ENCODE assay signal across 10 mouse cellular contexts in genomic region chr8:70179082-70179481, GRCm38 (mm10). TPM values are rescaled to one million over a fixed set of nuclear protein-coding genes. Genes with fewer than 3 reads are reported as not detected.
A peak's percentile ranks its signal among the peaks of the same experiment; 100 is the strongest.
DNase-seq lines count a peak whose midpoint lies in the region; ATAC-seq and TF ChIP-seq lines count a peak whose summit lies in the region.
"Had no signal": no experiment of that assay in that cellular context is flagged by ENCODE, and none has a peak within 500 bp of the region (broad histone marks: within the 10 kb centered on the region; RNA-seq: fewer than 3 reads in every experiment).

No protein-coding gene starts in this region.

- no peak for TF ChIP-seq EP300 in ES-Bruce4 (IDR thresholded peaks at IDR 0.05; ENCODE audit: insufficient read depth, low read depth, low read length)

- no peak overlapping the region for H3K4me2 ChIP-seq in intestine, postnatal 0 days (replicated peaks; ENCODE audit: low read depth)

- ATAC-seq in intestine, postnatal 0 days = peak; percentile 58
- no peak for ATAC-seq in monocyte, adult 5-6 weeks (replicated peaks; ENCODE audit: insufficient number of reproducible peaks, low FRiP score, low TSS enrichment, poor library complexity, severe bottlenecking)

- peaks cover 2% of the 10 kb centered on the region for H3K36me3 ChIP-seq in ES-Bruce4 (ENCODE audit: control insufficient read depth, insufficient read depth, low read length, poor library complexity, severe bottlenecking)
- H3K36me3 ChIP-seq in intestine, postnatal 0 days (ENCODE audit: control insufficient read depth, insufficient read depth) = peaks cover 53% of the 10 kb centered on the region

- H3K9ac ChIP-seq in ES-Bruce4 (ENCODE audit: low read depth, poor library complexity, severe bottlenecking) = no peak overlapping the region
- no peak overlapping the region for H3K9ac ChIP-seq in intestine, postnatal 0 days (ENCODE audit: low read depth, low read length)

- H3K9me3 ChIP-seq in ES-Bruce4 (replicated peaks; ENCODE audit: control insufficient read depth, insufficient read depth, low read length, poor library complexity, severe bottlenecking) = no peaks in the 10 kb centered on the region
- no peaks in the 10 kb centered on the region for H3K9me3 ChIP-seq in intestine, postnatal 0 days (ENCODE audit: control insufficient read depth)

- H3K4me3 ChIP-seq in left cerebral cortex, adult 2 months = no peak overlapping the region
- H3K4me3 ChIP-seq in ES-Bruce4 (ENCODE audit: low read depth, low read length) = no peak overlapping the region
- H3K4me3 ChIP-seq in intestine, postnatal 0 days (ENCODE audit: low read depth, low read length) = no peak overlapping the region

- intact Hi-C loops in left cerebral cortex, adult 2 months (cut with DNase I) = no loop called here
- intact Hi-C loops in left cerebral cortex, postnatal 36 days (cut with DNase I) = no loop called here

- H3K27me3 ChIP-seq in ES-Bruce4 (ENCODE audit: control insufficient read depth, insufficient read depth, low read length, poor library complexity, severe bottlenecking) = no peaks in the 10 kb centered on the region
- H3K27me3 ChIP-seq in intestine, postnatal 0 days (replicated peaks; ENCODE audit: control insufficient read depth, insufficient read depth, low read length) = no peaks in the 10 kb centered on the region

- no peak overlapping the region for H3K27ac ChIP-seq in left cerebral cortex, adult 2 months
- H3K27ac ChIP-seq in ES-Bruce4 (ENCODE audit: insufficient read depth, low read length) = no peak overlapping the region
- H3K27ac ChIP-seq in intestine, postnatal 0 days (ENCODE audit: low read depth, low read length) = no peak overlapping the region

- TF ChIP-seq POLR2A in ES-Bruce4 (IDR thresholded peaks at IDR 0.05; ENCODE audit: insufficient read depth, low read length) = no peak

- 96% methylated on average over 4 of the region's 4 CpGs for WGBS in intestine, postnatal 0 days

- peak; percentile 49 for TF ChIP-seq CTCF in left cerebral cortex, adult 2 months (IDR thresholded peaks at IDR 0.05)
- peak; percentile 43 for TF ChIP-seq CTCF in ES-Bruce4 (IDR thresholded peaks at IDR 0.05; ENCODE audit: low read depth, low read length)
- peak; percentile 80 for TF ChIP-seq CTCF in intestine, postnatal 0 days (IDR thresholded peaks at IDR 0.05; ENCODE audit: low read depth)

- peaks cover 3% of the 10 kb centered on the region for H3K4me1 ChIP-seq in ES-Bruce4 (ENCODE audit: control insufficient read depth, insufficient read depth, low read length)
- H3K4me1 ChIP-seq in intestine, postnatal 0 days (replicated peaks; ENCODE audit: control insufficient read depth, insufficient read depth, low read length) = no peaks in the 10 kb centered on the region

- no peak for DNase-seq in left cerebral cortex, adult 2 months (ENCODE audit: extremely low spot score in 1 of 2, low spot score in 2 of 2)
- DNase-seq in left cerebral cortex, postnatal 36 days (ENCODE audit: low spot score in 2 of 2) = no peak
- DNase-seq in CD4-positive helper T cell, adult 2 months (ENCODE audit: low read depth, low spot score) = peak; percentile 34
- no peak for DNase-seq in thymus, postnatal 25 days
- DNase-seq: cerebellum, adult 11-12 months; heart, postnatal 14 days; thymus, postnatal 14 days had no signal

RNA-seq across cellular contexts. Expression of gene Tmem161a, which starts 6.9 kb away (rescaled TPM):
- 10 to 100 TPM; 46.1 to 52.1 TPM for total RNA-seq in left cerebral cortex, adult 2 months (2021)
- total RNA-seq in left cerebral cortex, postnatal 36 days (2021) = 10 to 100 TPM; 42.9 to 60.1 TPM
- polyA plus RNA-seq in ES-Bruce4 (2011; ENCODE audit: insufficient read depth, insufficient read length, low read depth, missing spikeins) = 36.5 and 43.1 TPM in 2 replicates
- polyA plus RNA-seq in intestine, postnatal 0 days (2015; fragmentation: Nextera tagmentation; extraction: Ambion mirVana) = 40.0 and 42.0 TPM in 2 replicates
- total RNA-seq in monocyte, adult 5-6 weeks (2017) = 4.2 to 14.5 TPM (median 9.0 TPM) in 3 replicates

RNA-seq across cellular contexts. Expression of gene Slc25a42, which starts 33.0 kb away (rescaled TPM):
- total RNA-seq in left cerebral cortex, adult 2 months (2021) = 10 to 100 TPM; 39.0 to 45.4 TPM
- 10 to 100 TPM; 29.7 to 45.9 TPM for total RNA-seq in left cerebral cortex, postnatal 36 days (2021)
- 7.8 and 9.3 TPM in 2 replicates for polyA plus RNA-seq in ES-Bruce4 (2011; ENCODE audit: insufficient read depth, insufficient read length, low read depth, missing spikeins)
- polyA plus RNA-seq in intestine, postnatal 0 days (2015; fragmentation: Nextera tagmentation; extraction: Ambion mirVana) = 12.0 and 12.2 TPM in 2 replicates
- total RNA-seq in monocyte, adult 5-6 weeks (2017) = 0.32 to 1.4 TPM in 2 of 3 replicates, not detected in the other

RNA-seq across cellular contexts. Expression of gene Mef2b, which starts 39.6 kb away (rescaled TPM):
- under 1 TPM in 1 of 2 experiments, not detected in 1; 0.36 TPM for total RNA-seq in left cerebral cortex, adult 2 months (2021)
- under 1 TPM; 0.61 to 0.64 TPM for total RNA-seq in left cerebral cortex, postnatal 36 days (2021)
- polyA plus RNA-seq in ES-Bruce4 (2011; ENCODE audit: insufficient read depth, insufficient read length, low read depth, missing spikeins) = 4.4 and 5.8 TPM in 2 replicates
- 0.12 TPM in 1 of 2 replicates, not detected in the other for polyA plus RNA-seq in intestine, postnatal 0 days (2015; fragmentation: Nextera tagmentation; extraction: Ambion mirVana)
- total RNA-seq in monocyte, adult 5-6 weeks (2017) = 0.78 to 1.5 TPM in 2 of 3 replicates, not detected in the other

RNA-seq across cellular contexts. Expression of gene Borcs8, which starts 39.8 kb away (rescaled TPM):
- 10 to 100 TPM; 46.6 to 47.9 TPM for total RNA-seq in left cerebral cortex, adult 2 months (2021)
- total RNA-seq in left cerebral cortex, postnatal 36 days (2021) = 10 to 100 TPM; 47.9 to 50.5 TPM
- 24.1 and 28.3 TPM in 2 replicates for polyA plus RNA-seq in ES-Bruce4 (2011; ENCODE audit: insufficient read depth, insufficient read length, low read depth, missing spikeins)
- polyA plus RNA-seq in intestine, postnatal 0 days (2015; fragmentation: Nextera tagmentation; extraction: Ambion mirVana) = 29.2 and 32.5 TPM in 2 replicates
- 60.6 to 63.2 TPM (median 61.3 TPM) in 3 replicates for total RNA-seq in monocyte, adult 5-6 weeks (2017)

RNA-seq across cellular contexts. Expression of gene Rfxank, which starts 40.1 kb away (rescaled TPM):
- 10 to 100 TPM; 13.1 to 14.2 TPM for total RNA-seq in left cerebral cortex, adult 2 months (2021)
- 10 to 100 TPM; 12.7 to 16.7 TPM for total RNA-seq in left cerebral cortex, postnatal 36 days (2021)
- polyA plus RNA-seq in ES-Bruce4 (2011; ENCODE audit: insufficient read depth, insufficient read length, low read depth, missing spikeins) = 7.9 and 8.2 TPM in 2 replicates
- 11.1 and 11.2 TPM in 2 replicates for polyA plus RNA-seq in intestine, postnatal 0 days (2015; fragmentation: Nextera tagmentation; extraction: Ambion mirVana)
- 12.5 to 17.9 TPM (median 17.8 TPM) in 3 replicates for total RNA-seq in monocyte, adult 5-6 weeks (2017)

Comparison
In these comparisons a context has a peak if more than half of its experiments do, and no peak if none do; other contexts are left out.
1. RNA of gene Slc25a42, which starts 33.0 kb away (total RNA-seq): 29.7 to 45.9 TPM in left cerebral cortex, postnatal 36 days and 39.0 to 45.4 TPM in left cerebral cortex, adult 2 months; 0.32 to 1.4 TPM in monocyte, adult 5-6 weeks; every median in the first group is over 10 times any median in the second.
2. Peak in every context shown above with its lines, with median percentiles within 50 percentile points of each other: CTCF ChIP-seq.